ENCODE assay signal across 11 mouse cellular contexts in the genomic region with DNA sequence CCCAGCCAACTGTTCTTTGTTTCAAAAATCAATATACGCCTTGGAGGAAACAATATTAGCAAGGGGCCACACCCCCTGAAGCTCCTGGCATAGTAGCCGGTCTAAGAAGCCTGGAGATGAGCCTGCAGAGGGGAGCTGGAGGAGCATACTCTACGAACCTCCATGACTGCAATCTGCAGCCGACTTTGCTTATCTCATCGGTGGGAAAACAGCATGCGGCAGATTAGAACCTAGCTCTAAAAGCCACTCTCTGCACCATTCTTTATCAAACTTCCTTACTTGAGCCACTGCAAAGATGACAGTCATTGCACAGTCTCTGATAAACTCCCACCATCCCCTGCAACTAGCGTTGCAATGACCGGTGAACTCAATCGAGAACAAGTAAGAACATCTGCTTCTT.
DNase-seq lines count a peak whose midpoint lies in the region; ATAC-seq and TF ChIP-seq lines count a peak whose summit lies in the region.
"Had no signal": no experiment of that assay in that cellular context is flagged by ENCODE, and none has a peak within 500 bp of the region (broad histone marks: within the 10 kb centered on the region; RNA-seq: fewer than 3 reads in every experiment).

No protein-coding gene starts in this region.

- H3K4me3 ChIP-seq in embryonic facial prominence, embryonic 13.5 days = no peak overlapping the region
- no peak overlapping the region for H3K4me3 ChIP-seq in embryonic facial prominence, embryonic 10.5 days
- H3K4me3 ChIP-seq in layer of hippocampus, adult 2 months = no peak overlapping the region
- no peak overlapping the region for H3K4me3 ChIP-seq in hindbrain, embryonic 15.5 days
- H3K4me3 ChIP-seq in neural tube, embryonic 14.5 days (ENCODE audit: low read depth, low read length) = no peak overlapping the region

- no peaks in the 10 kb centered on the region for H3K27me3 ChIP-seq in embryonic facial prominence, embryonic 13.5 days
- no peaks in the 10 kb centered on the region for H3K27me3 ChIP-seq in embryonic facial prominence, embryonic 10.5 days (replicated peaks; ENCODE audit: low read depth, poor library complexity, severe bottlenecking)
- no peaks in the 10 kb centered on the region for H3K27me3 ChIP-seq in hindbrain, embryonic 15.5 days
- no peaks in the 10 kb centered on the region for H3K27me3 ChIP-seq in neural tube, embryonic 14.5 days (ENCODE audit: control insufficient read depth, insufficient read depth, low read length)

- 0 out of 2 replicates have a peak overlapping the region, but pooled peaks have one; percentile 9 for H3K4me2 ChIP-seq in embryonic facial prominence, embryonic 13.5 days
- no peak overlapping the region for H3K4me2 ChIP-seq in hindbrain, embryonic 15.5 days
- no peak overlapping the region for H3K4me2 ChIP-seq in neural tube, embryonic 14.5 days (ENCODE audit: low read depth, low read length)

- no peak for ATAC-seq in embryonic facial prominence, embryonic 13.5 days (ENCODE audit: insufficient number of reproducible peaks, insufficient read depth, low FRiP score, low TSS enrichment, low read depth)
- no peak for ATAC-seq in hindbrain, embryonic 15.5 days (ENCODE audit: low FRiP score, low read depth)
- ATAC-seq in neural tube, embryonic 14.5 days (ENCODE audit: low read depth) = no peak

- no peak overlapping the region for H3K9ac ChIP-seq in embryonic facial prominence, embryonic 13.5 days
- H3K9ac ChIP-seq in hindbrain, embryonic 15.5 days = no peak overlapping the region
- H3K9ac ChIP-seq in neural tube, embryonic 14.5 days (replicated peaks; ENCODE audit: low read depth, low read length) = no peak overlapping the region

- 67% methylated on average over 9 of the region's 9 CpGs for WGBS in embryonic facial prominence, embryonic 13.5 days
- 77% methylated on average over 9 of the region's 9 CpGs for WGBS in embryonic facial prominence, embryonic 10.5 days
- WGBS in hindbrain, embryonic 15.5 days = 58% methylated on average over 9 of the region's 9 CpGs
- WGBS in neural tube, embryonic 14.5 days = 68% methylated on average over 9 of the region's 9 CpGs

- H3K9me3 ChIP-seq in embryonic facial prominence, embryonic 13.5 days = no peaks in the 10 kb centered on the region
- no peaks in the 10 kb centered on the region for H3K9me3 ChIP-seq in embryonic facial prominence, embryonic 10.5 days
- no peaks in the 10 kb centered on the region for H3K9me3 ChIP-seq in hindbrain, embryonic 15.5 days
- H3K9me3 ChIP-seq in neural tube, embryonic 14.5 days (ENCODE audit: control insufficient read depth, low read length) = no peaks in the 10 kb centered on the region

- peaks cover 54% of the 10 kb centered on the region for H3K4me1 ChIP-seq in embryonic facial prominence, embryonic 13.5 days
- peaks cover 46% of the 10 kb centered on the region for H3K4me1 ChIP-seq in embryonic facial prominence, embryonic 10.5 days
- peaks cover 55% of the 10 kb centered on the region for H3K4me1 ChIP-seq in hindbrain, embryonic 15.5 days (replicated peaks)
- H3K4me1 ChIP-seq in neural tube, embryonic 14.5 days (ENCODE audit: control insufficient read depth, insufficient read depth, low read length) = 0 out of 2 replicates have a peak, but pooled peaks cover 7% of the 10 kb centered on the region

- H3K27ac ChIP-seq in embryonic facial prominence, embryonic 13.5 days = no peak overlapping the region; the same call in 1 of the 2 replicates
- no peak overlapping the region for H3K27ac ChIP-seq in embryonic facial prominence, embryonic 10.5 days (replicated peaks)
- peak overlapping the region; percentile 75 for H3K27ac ChIP-seq in layer of hippocampus, adult 2 months
- 0 out of 2 replicates have a peak overlapping the region, but pooled peaks have one; percentile 3 for H3K27ac ChIP-seq in hindbrain, embryonic 15.5 days (replicated peaks)
- peak overlapping the region; percentile 60; the same call in 1 of the 2 replicates for H3K27ac ChIP-seq in neural tube, embryonic 14.5 days (ENCODE audit: low read depth, low read length)

- TF ChIP-seq CTCF in layer of hippocampus, adult 2 months (conservative IDR thresholded peaks at IDR 0.05) = no peak

- H3K36me3 ChIP-seq in embryonic facial prominence, embryonic 13.5 days = no peaks in the 10 kb centered on the region
- H3K36me3 ChIP-seq in embryonic facial prominence, embryonic 10.5 days (replicated peaks) = no peaks in the 10 kb centered on the region
- H3K36me3 ChIP-seq in hindbrain, embryonic 15.5 days = no peaks in the 10 kb centered on the region
- no peaks in the 10 kb centered on the region for H3K36me3 ChIP-seq in neural tube, embryonic 14.5 days (ENCODE audit: control insufficient read depth, insufficient read depth, low read length)

- DNase-seq in embryonic facial prominence, embryonic 10.5 days (ENCODE audit: low spot score) = no peak
- DNase-seq in layer of hippocampus, adult 2 months (ENCODE audit: low spot score in 2 of 2) = no peak
- no peak for DNase-seq in layer of hippocampus, postnatal 14 days (ENCODE audit: low spot score in 2 of 2)
- no peak for DNase-seq in cerebellum, postnatal 14 days
- DNase-seq in kidney, adult 18-20 months = no peak
- DNase-seq: adrenal gland, adult 8-10 months; cerebellum, adult 11-12 months; thymus, adult 18-20 months had no signal

Comparison
In these comparisons a context has a peak if more than half of its experiments do, and no peak if none do; other contexts are left out.
1. H3K27ac ChIP-seq: peak in layer of hippocampus, adult 2 months (single experiment), hindbrain, embryonic 15.5 days (single experiment) and neural tube, embryonic 14.5 days (single experiment); none in embryonic facial prominence, embryonic 13.5 days (single experiment) and embryonic facial prominence, embryonic 10.5 days (single experiment).